ENCODE assay signal across 8 mouse cellular contexts in the genomic region with DNA sequence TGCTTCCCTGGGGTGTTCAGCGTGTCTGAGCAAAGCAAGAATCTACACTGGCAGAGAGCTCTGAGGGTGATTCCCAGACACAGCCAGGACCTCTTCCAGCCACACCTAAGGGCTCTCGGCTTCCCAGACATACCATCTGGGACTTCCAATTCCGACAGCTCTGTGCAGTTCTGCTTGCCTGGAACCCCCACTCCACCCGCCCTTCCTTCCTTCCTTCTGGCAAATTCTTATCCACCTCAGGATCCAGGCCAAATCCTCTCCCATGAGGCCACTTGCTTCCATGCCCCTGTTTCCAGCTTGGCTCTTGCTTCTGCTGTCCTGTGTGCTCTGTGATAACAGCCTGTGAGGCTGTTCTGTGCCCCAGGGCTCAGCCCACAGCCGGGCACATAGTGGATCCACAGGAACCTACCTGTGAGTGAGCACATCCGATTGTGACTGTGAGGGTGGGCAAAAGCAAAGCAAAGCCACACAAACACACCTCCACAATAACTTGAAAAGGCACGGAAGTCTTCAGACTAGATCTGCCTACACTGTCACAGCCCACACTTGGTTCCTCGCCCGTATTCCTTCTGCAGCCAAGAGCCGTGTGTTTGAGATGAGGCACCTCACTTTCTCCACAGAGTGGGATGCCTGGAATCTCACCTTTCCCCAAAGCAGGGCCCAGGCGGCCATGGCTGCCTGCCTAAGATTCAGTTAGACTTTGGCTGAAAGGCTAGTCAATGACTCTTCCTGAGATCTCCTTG. TPM values are rescaled to one million over a fixed set of nuclear protein-coding genes. Genes with fewer than 3 reads are reported as not detected.
DNase-seq lines count a peak whose midpoint lies in the region; ATAC-seq lines count a peak whose summit lies in the region.

No protein-coding gene starts in this region.

- H3K36me3 ChIP-seq in midbrain, embryonic 11.5 days (ENCODE audit: control insufficient read depth, insufficient read depth, low read length), result no peaks in the 10 kb centered on the region
- H3K36me3 ChIP-seq in midbrain, embryonic 10.5 days, result no peaks in the 10 kb centered on the region

- H3K9me3 ChIP-seq in midbrain, embryonic 11.5 days (ENCODE audit: control insufficient read depth, low read length), result peaks cover 3% of the 10 kb centered on the region; the same call in 1 of the 2 replicates
- no peaks in the 10 kb centered on the region; the same call in 1 of the 2 replicates for H3K9me3 ChIP-seq in midbrain, embryonic 10.5 days (replicated peaks)

- whole genome bisulfite sequencing in midbrain, embryonic 11.5 days, result 87% methylated on average over 11 of the region's 11 CpGs
- WGBS in midbrain, embryonic 10.5 days, result 91% methylated on average over 11 of the region's 11 CpGs

- no peaks in the 10 kb centered on the region for H3K4me1 ChIP-seq in midbrain, embryonic 11.5 days (ENCODE audit: control insufficient read depth, insufficient read depth, low read length)
- peaks cover 6% of the 10 kb centered on the region; the same call in 1 of the 2 replicates for H3K4me1 ChIP-seq in midbrain, embryonic 10.5 days

- H3K4me3 ChIP-seq in midbrain, embryonic 11.5 days (ENCODE audit: low read depth, low read length), result no peak overlapping the region
- H3K4me3 ChIP-seq in midbrain, embryonic 10.5 days, result no peak overlapping the region

- no peak overlapping the region for H3K4me2 ChIP-seq in midbrain, embryonic 11.5 days

- H3K27me3 ChIP-seq in midbrain, embryonic 11.5 days (ENCODE audit: control insufficient read depth, insufficient read depth, low read length), result no peaks in the 10 kb centered on the region
- no peaks in the 10 kb centered on the region for H3K27me3 ChIP-seq in midbrain, embryonic 10.5 days (ENCODE audit: low read depth, poor library complexity, severe bottlenecking)

- DNase-seq in gastrocnemius, postnatal 25 days, result peak; percentile 70
- DNase-seq in gastrocnemius, postnatal 4 days (ENCODE audit: low spot score in 2 of 2), result no peak
- DNase-seq in adrenal gland, postnatal 14 days, result peak; percentile 61
- DNase-seq in heart, adult 18-20 months, result peak; percentile 77 to 86
- DNase-seq in left cerebral cortex, adult 8-10 months (ENCODE audit: low spot score in 2 of 2), result peak; percentile 46 to 85
- no peak for DNase-seq in midbrain, embryonic 11.5 days (ENCODE audit: low spot score, missing footprints)
- DNase-seq in midbrain, embryonic 10.5 days (ENCODE audit: low spot score), result no peak
- no peak for DNase-seq in layer of hippocampus, postnatal 10 days (ENCODE audit: low spot score in 2 of 2)

- no peak overlapping the region for H3K9ac ChIP-seq in midbrain, embryonic 11.5 days (ENCODE audit: low read length)

- no peak overlapping the region for H3K27ac ChIP-seq in midbrain, embryonic 11.5 days (ENCODE audit: low read depth, low read length)
- no peak overlapping the region for H3K27ac ChIP-seq in midbrain, embryonic 10.5 days (replicated peaks)

- ATAC-seq in midbrain, embryonic 11.5 days (ENCODE audit: low FRiP score), result no peak

RNA-seq across cellular contexts. Expression of a gene that starts 43.9 kb away (rescaled TPM):
- total RNA-seq in gastrocnemius, postnatal 25 days (2021), result 10 to 100 TPM; 64.7 to 68.2 TPM
- total RNA-seq in gastrocnemius, postnatal 4 days (2021), result 100 to 1,000 TPM; 285 to 337 TPM
- total RNA-seq in adrenal gland, postnatal 14 days (2021), result 72.9 and 74.5 TPM in 2 replicates
- 10 to 100 TPM; 50.7 to 61.5 TPM for total RNA-seq in heart, adult 18-20 months (2021)
- total RNA-seq in left cerebral cortex, adult 8-10 months (2022), result 10 to 100 TPM in 1 of 4 experiments, 1 to 10 TPM in 3; 3.8 to 13.3 (median 5.9) TPM
- polyA plus RNA-seq in midbrain, embryonic 11.5 days (2014; fragmentation: Nextera tagmentation; extraction: Ambion mirVana), result 2.9 TPM in 2 replicates
- polyA plus RNA-seq in midbrain, embryonic 10.5 days (2016; fragmentation: Nextera tagmentation; extraction: Ambion mirVana), result 2.5 and 2.7 TPM in 2 replicates
- 10 to 100 TPM; 16.0 TPM for total RNA-seq in layer of hippocampus, postnatal 10 days (2021)

Comparison
In these comparisons a context has a peak if more than half of its experiments do, and no peak if none do; other contexts are left out.
1. DNase-seq: peak in gastrocnemius, postnatal 25 days (single experiment), adrenal gland, postnatal 14 days (single experiment), heart, adult 18-20 months (2 of 2) and left cerebral cortex, adult 8-10 months (2 of 2); none in gastrocnemius, postnatal 4 days (0 of 2), midbrain, embryonic 11.5 days (single experiment), midbrain, embryonic 10.5 days (single experiment) and layer of hippocampus, postnatal 10 days (0 of 2).